Mouse (Mus musculus): ENCODE measurements at regions not wholly inside any gene's neighbourhood (a gene's known extent, or its start where the extent isn't known, plus 50 kb on each side); places are given as distances from the start of the nearest gene placed in this dataset.

DNA sequence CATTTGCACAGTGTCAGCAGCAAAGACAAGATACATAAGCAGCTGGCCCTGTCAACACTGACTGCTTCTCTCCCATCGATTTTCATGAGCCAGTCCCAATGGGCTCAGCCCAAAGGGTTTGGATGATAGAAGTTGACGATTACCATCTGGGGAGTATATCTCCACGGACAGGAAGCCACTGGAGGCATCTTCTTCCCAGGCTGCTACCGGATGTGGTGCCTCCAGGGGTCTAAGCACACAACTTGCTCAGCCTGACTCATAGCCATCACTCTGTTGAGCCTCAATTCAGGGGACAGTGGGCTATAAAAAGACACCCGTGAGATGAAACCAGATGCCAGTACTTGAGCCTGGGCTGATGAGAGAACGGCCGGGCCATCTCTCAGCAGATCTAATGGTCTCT lies 71.1 kb upstream of the Hif1a start:
- TF ChIP-seq CTCF (IDR thresholded peaks at IDR 0.05; ENCODE audit: control insufficient read depth, insufficient read depth, insufficient replicate concordance, low read depth, low read length) (no peak), POLR2A (IDR thresholded peaks at IDR 0.05; ENCODE audit: control insufficient read depth, low read depth, low read length) (no peak)

Data from testis, adult 2 months (tissue).